Mouse (Mus musculus) stomach, postnatal 0 days (tissue): ENCODE results near the gene Lmbrd1. TPM values are rescaled to one million over a fixed set of nuclear protein-coding genes. Genes with fewer than 3 reads are reported as not detected.
A peak's percentile ranks its signal among the peaks of the same experiment; 100 is the strongest.

ENCODE experiments used
- ATAC-seq: fragments of 200-750 bp; cut with Nextera tagmentation; 2 replicates; pipeline ENCODE4 v1.8.0; 2017; ENCODE audit not compliant: low FRiP score, low TSS enrichment
- DNase-seq: peaks from one replicate; pipeline ENCODE4 v3.0.0-alpha.2; 2016; ENCODE audit warnings: low spot score
- H3K27ac ChIP-seq: fragments of 300-500 bp; sonication (generic); replicated peaks from 2 replicates; pipeline ENCODE4 v1.5.1; 2014; ENCODE audit warnings: mild to moderate bottlenecking, control low read depth
- H3K27me3 ChIP-seq: fragments of 300-500 bp; sonication (generic); 2 replicates; pipeline ENCODE4 v1.6.1; 2014; ENCODE audit warnings: low read length; ENCODE audit not compliant: control insufficient read depth, insufficient read depth
- H3K36me3 ChIP-seq: fragments of 300-500 bp; sonication (generic); 2 replicates; pipeline ENCODE4 v1.6.1; 2014; ENCODE audit warnings: low read length, mixed read lengths; ENCODE audit not compliant: control insufficient read depth, insufficient read depth
- H3K4me1 ChIP-seq: fragments of 300-500 bp; sonication (generic); replicated peaks from 2 replicates; pipeline ENCODE4 v1.6.1; 2014; ENCODE audit warnings: antibody characterized with exemption; ENCODE audit not compliant: control insufficient read depth, insufficient read depth
- H3K4me2 ChIP-seq: fragments of 300-500 bp; sonication (generic); replicated peaks from 2 replicates; pipeline ENCODE4 v1.6.1; 2014; ENCODE audit warnings: low read depth, mild to moderate bottlenecking, control low read depth, moderate library complexity
- H3K4me3 ChIP-seq: fragments of 300-500 bp; sonication (generic); 2 replicates; pipeline ENCODE4 v1.5.1; 2014; ENCODE audit warnings: low read depth, low read length, control low read depth
- H3K9ac ChIP-seq: fragments of 300-500 bp; sonication (generic); 2 replicates; pipeline ENCODE4 v1.6.1; 2014; ENCODE audit warnings: mild to moderate bottlenecking, low read length, control low read depth, mixed read lengths
- H3K9me3 ChIP-seq: fragments of 300-500 bp; sonication (generic); 2 replicates; pipeline ENCODE4 v1.6.1; 2016; ENCODE audit warnings: low read length; ENCODE audit not compliant: control insufficient read depth
- CTCF ChIP-seq: IDR thresholded peaks from 2 replicates; pipeline ENCODE4 v1.5.1; 2016; ENCODE audit warnings: antibody characterized with exemption, low read depth, mild to moderate bottlenecking, moderate library complexity
- EP300 ChIP-seq: optimal IDR thresholded peaks from 2 replicates; pipeline ENCODE3; 2016; ENCODE audit warnings: antibody characterized with exemption
- WGBS: fragments of 180-500 bp; shearing (Covaris S2); extraction: QIAGEN DNeasy Blood & Tissue Kit; methylation state at CpG from one replicate; pipeline ENCODE4 v1.1.7; 2014; 5-methylcytosine and 5-hydroxymethylcytosine counted together
- polyA plus RNA-seq: library from polyadenylated mRNA; unstranded; fragments of >200 nt; fragmentation: Nextera tagmentation; extraction: Ambion mirVana; gene quantifications from 2 replicates; pipeline ENCODE4 v1.2.1, GENCODE M21; 2015

The Lmbrd1 gene
- polyA plus RNA-seq, 1 experiment from 2014 or later = 35.2 TPM

DNA sequence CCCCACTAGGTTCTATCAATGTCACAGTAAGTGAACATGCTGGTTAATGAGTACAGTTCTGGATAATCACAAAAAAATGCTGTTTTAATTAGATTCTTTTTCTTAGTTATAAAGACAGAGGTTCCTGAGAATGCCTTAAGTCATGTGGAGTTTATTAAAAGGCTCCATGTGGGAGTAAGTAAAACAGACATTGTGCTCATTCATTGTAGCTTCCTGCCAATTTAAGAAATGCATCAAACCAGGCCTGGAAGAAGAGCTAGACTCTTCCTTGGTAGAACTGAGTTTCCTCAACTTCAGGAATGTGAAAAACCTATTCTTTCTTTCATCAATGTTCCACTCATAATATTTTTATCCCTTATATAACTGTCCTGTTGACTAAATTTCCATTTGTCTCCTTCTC lies 14.3 kb upstream of the Lmbrd1 start:
- Histone ChIP-seq H3K4me1 (no peaks in the 10 kb centered on the region), H3K9me3 (no peaks in the 10 kb centered on the region), H3K27me3 (no peaks in the 10 kb centered on the region), H3K4me3 (no peak overlapping the region), H3K36me3 (no peaks in the 10 kb centered on the region), H3K9ac (no peak overlapping the region), H3K27ac (no peak overlapping the region), H3K4me2 (no peak overlapping the region)
- TF ChIP-seq EP300 = no peak
- TF ChIP-seq CTCF = no peak
- ATAC-seq = no peak
- DNase-seq = no peak

DNA sequence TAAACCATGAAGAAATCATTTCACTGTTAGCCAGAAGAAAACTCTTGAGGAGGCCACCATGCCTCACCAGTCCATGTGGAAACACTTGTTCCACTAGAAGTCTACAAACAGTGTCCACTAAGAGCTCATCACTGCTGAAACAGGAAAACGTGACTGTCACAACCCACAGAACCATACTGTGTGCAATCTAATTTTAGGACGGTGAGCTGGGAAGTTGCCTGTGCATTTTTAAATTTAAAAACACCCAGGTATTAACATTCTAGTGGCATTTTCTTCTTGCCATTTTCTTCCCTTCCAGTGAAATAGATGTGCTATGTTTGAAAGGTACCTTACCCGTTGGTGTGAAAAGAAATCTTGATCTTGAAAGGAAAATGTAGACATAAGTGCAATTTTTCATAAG lies 5.2 kb upstream of the Lmbrd1 start:
- WGBS = 50% methylated on average over 3 of the region's 3 CpGs
- Histone ChIP-seq H3K4me3 (no peak overlapping the region), H3K27me3 (no peaks in the 10 kb centered on the region), H3K36me3 (no peaks in the 10 kb centered on the region), H3K4me2 (no peak overlapping the region), H3K27ac (no peak overlapping the region), H3K4me1 (no peaks in the 10 kb centered on the region), H3K9ac (no peak overlapping the region), H3K9me3 (no peaks in the 10 kb centered on the region)
- TF ChIP-seq EP300 = no peak
- no peak for TF ChIP-seq CTCF
- DNase-seq (no peak), ATAC-seq (no peak)

DNA sequence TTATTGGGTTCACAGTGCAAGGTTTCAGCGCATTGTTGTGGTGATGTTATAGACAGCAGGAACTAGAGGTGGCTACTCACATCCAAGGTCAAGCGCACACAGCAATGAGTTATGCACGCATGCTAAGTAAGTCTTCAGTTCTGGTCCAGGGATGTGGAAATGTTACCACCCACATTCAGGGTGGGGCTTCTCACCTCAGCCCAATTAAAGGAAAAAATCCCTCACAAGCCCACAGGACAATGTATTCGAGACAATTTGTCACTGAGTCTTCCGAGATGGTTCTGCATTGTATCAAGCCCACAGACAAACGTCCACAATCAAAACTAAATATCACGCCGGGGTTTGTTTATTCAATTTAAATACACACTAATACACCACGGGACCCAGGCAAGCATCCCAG lies 724 bp upstream of the Lmbrd1 start:
- TF ChIP-seq EP300 = no peak
- no peak for TF ChIP-seq CTCF
- ATAC-seq (peak; percentile 34; the same call in 1 of the 2 replicates), DNase-seq (no peak)
- Histone ChIP-seq H3K9ac (no peak overlapping the region; the same call in 1 of the 2 replicates), H3K4me2 (peak overlapping the region; percentile 68), H3K27ac (no peak overlapping the region), H3K27me3 (no peaks in the 10 kb centered on the region), H3K36me3 (no peaks in the 10 kb centered on the region), H3K9me3 (no peaks in the 10 kb centered on the region), H3K4me3 (peak overlapping the region; percentile 94), H3K4me1 (no peaks in the 10 kb centered on the region)
- 47% methylated on average over 9 of the region's 9 CpGs for WGBS

DNA sequence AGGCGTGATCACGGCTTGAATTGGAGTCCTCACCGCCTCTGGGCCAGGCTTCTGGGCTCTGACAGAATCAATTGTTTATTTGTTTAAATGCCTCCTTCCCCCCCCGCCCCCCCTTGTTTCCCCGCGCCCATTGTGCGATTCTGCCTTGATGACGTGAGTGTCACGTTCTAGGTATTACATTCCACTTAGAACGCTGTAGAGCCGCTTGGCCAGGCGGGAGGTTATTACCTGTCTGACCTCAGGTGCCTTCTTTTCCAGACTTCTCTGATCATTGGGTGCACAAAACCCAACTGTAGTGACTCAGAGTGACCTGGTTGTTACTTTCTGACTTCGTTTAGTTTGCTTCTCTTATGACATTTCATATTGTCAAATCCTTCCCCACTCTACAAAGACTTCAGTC lies 641 bp downstream of the Lmbrd1 start:
- no peaks in the 10 kb centered on the region for H3K27me3 ChIP-seq
- TF ChIP-seq CTCF (no peak), EP300 (no peak)
- no peaks in the 10 kb centered on the region for H3K9me3 ChIP-seq
- H3K4me3 ChIP-seq = peak overlapping the region; percentile 94
- DNase-seq (peak; percentile 53), ATAC-seq (peak; percentile 62)
- WGBS = 2% methylated on average over 12 of the region's 13 CpGs
- peak overlapping the region; percentile 95 for H3K9ac ChIP-seq
- peak overlapping the region; percentile 94 for H3K27ac ChIP-seq
- H3K4me1 ChIP-seq = no peaks in the 10 kb centered on the region
- H3K4me2 ChIP-seq = peak overlapping the region; percentile 68
- no peaks in the 10 kb centered on the region for H3K36me3 ChIP-seq

DNA sequence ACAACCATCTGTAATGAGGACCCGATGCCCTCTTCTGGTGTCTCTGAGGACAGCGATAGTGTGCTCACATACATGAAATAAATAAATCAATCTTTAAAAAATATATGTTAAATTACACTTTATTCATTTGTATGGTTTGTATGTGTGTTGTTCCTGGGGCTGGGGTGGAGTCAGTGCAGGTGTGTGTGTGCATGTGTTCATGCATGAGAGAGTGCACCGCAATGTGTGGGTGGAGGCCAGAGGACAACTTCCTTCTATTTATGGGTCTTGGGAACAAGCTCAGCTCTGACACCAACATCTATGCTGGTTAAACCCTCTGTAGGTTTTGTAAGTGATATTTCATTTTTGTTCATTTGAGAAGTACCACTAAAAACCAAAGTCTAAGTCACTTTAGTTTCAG lies 2.6 kb downstream of the Lmbrd1 start:
- Histone ChIP-seq H3K9me3 (no peaks in the 10 kb centered on the region), H3K36me3 (no peaks in the 10 kb centered on the region), H3K4me2 (no peak overlapping the region), H3K27ac (no peak overlapping the region), H3K4me3 (no peak overlapping the region), H3K4me1 (no peaks in the 10 kb centered on the region), H3K27me3 (no peaks in the 10 kb centered on the region), H3K9ac (no peak overlapping the region)
- no peak for ATAC-seq
- no peak for DNase-seq
- 100% methylated on average over 3 of the region's 3 CpGs for WGBS
- TF ChIP-seq CTCF = no peak
- no peak for TF ChIP-seq EP300

GRCm38 (mm10) chr1:24681946-24682345 lies 3.5 kb downstream of the Lmbrd1 start:
- Histone ChIP-seq H3K27ac (no peak overlapping the region), H3K9me3 (no peaks in the 10 kb centered on the region), H3K4me3 (no peak overlapping the region), H3K4me1 (no peaks in the 10 kb centered on the region), H3K27me3 (no peaks in the 10 kb centered on the region), H3K36me3 (no peaks in the 10 kb centered on the region), H3K9ac (no peak overlapping the region), H3K4me2 (no peak overlapping the region)
- ATAC-seq (no peak), DNase-seq (no peak)
- 68% methylated on average over 3 of the region's 3 CpGs for WGBS
- TF ChIP-seq CTCF = no peak
- no peak for TF ChIP-seq EP300
